Mouse (Mus musculus) c-Kit-positive CD71-positive TER-119-negative erythroid progenitor cells, embryonic 14.5 days (primary cell): ENCODE measurements around the gene Tmem239.

Source experiments
- DNase-seq: peaks from one replicate; pipeline ENCODE4 v3.0.0-alpha.2; 2013; ENCODE audit warnings: low read depth

The Tmem239 gene

GRCm38 (mm10) chr2:130406178-130406577 is at the start of gene Tmem239:
Tmem239 (plus strand) TSS chr2:130406478.
- no peak for DNase-seq

DNA sequence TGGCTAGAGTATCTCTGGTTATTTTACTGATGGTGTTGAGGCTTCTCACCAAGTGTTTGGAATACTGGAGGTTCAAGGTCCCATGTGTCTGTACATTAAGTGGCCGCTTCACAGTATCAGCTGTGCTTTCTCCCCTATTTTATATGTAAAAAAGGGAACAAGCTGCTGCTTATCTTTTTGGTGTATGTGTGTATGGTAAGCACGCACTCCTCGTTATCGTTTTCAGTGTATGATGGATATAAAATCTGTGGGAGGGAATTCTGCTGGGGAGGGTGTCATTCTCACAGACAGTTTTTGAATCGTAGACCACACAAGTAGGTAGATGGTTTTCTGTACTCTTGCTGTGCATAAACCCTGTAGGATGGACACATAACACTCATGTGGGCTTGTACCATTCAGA is 48.7 kb upstream of the Tmem239 start:
- DNase-seq: no peak

DNA sequence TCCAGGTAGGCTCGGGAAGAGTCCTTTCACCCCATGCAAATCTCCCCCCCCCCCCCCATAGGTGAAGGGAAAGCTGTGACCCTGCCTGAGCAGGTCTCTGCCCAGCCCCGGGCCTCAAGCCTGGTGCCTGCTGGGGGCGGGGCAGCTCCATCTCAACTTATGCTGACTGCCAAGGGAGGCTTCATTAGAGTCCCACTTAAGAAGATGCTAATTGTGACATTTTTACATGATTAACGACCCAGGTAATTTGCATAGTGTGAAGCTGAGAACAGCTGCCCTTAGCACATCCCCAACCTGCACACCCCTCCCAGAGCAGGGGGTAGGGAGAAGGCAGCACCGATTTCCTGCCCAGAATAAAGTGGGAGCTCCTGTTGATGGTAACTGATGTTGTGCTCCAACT is 47.4 kb upstream of the Tmem239 start:
- no peak for DNase-seq

GRCm38 (mm10) chr2:130362511-130363026 is 43.7 kb upstream of the Tmem239 start:
- peak; percentile 23 for DNase-seq

DNA sequence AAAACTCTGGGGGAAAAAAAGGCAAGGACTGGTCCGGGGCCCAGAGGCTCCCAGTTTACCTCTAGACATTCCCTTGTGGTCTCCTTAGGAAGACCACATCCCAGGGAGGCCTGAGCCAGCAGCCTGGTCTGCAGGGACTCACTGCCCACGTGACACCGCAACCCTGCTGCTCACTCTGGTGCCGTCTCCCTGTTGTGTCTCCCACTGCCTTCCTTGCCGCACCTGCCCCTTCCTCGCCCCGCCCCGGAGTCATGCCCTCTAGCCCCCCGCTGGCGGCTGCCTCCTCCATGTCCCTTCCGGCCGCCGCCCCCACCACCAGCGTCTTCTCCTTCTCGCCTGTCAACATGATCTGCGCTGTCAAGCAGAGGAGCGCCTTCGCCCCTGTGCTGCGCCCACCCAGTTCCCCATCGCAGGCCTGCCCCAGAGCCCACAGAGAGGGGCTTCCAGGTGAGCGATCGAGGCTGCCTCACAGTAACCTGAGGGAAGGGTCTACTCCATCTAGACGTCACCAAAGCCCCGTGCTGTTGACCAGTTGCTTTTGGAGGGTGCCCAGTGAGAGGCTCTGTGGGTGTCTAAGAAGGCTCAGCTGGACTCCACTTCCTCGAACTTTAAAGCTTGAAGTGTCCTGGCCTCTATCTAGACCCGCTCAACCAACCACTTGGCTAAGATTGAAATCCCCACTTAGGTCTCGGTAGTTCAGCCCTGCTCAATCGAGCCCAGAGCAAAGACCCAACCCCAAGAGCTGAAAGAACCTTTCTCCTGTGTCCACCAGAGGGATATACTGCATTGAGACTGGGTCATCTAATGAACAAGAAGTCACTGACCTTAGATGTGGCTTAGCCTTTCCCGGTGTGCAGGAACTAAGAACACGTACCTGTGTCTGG is 40.8 kb upstream of the Tmem239 start:
- no peak for DNase-seq

DNA sequence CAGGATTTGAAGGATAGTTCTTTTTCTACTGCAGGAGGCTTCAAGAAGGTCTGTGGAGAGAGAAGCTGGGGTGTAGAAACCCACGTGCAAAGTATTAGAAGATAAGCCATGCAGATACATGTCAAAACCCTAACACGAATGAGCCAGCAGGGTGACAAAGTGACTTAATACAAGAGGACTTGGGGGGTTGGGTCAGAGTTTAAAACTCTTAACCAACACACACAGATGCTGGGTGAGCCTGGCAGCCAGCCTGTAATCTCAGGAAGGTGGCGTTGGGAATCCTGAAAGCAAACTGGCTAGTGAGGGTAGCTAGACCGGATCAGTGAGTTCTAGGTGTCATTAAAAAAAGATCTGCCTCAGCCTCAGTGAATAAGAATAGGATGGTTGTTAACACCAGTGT is 38.9 kb upstream of the Tmem239 start:
- no peak for DNase-seq

GRCm38 (mm10) chr2:130373026-130373425 is 33.3 kb upstream of the Tmem239 start:
- peak; percentile 50 for DNase-seq

GRCm38 (mm10) chr2:130374951-130375350 is 31.3 kb upstream of the Tmem239 start:
- DNase-seq: no peak

DNA sequence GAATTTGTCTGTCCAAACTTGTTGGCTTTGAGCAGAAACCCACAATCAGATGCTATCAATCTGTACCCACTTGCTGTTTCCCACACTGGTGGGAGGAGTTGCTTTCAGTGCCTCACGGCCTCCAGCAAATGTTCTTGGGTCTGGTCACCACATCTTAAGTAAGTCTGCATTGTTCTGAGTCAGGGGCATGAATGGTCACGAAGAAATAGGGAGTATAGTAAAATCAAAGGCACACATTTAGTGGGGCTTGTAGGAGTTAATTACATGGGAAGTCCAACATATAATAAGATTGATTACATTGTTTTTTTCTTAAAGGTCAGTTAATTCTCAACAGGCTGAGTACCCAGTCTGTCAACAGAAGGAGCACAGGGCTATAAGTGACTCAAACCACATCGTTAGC is 23.1 kb upstream of the Tmem239 start:
- DNase-seq: no peak

- no peak for DNase-seq
Observed at GRCm38 (mm10) chr2:130383895-130384294, 22.4 kb upstream of the Tmem239 start.

DNA sequence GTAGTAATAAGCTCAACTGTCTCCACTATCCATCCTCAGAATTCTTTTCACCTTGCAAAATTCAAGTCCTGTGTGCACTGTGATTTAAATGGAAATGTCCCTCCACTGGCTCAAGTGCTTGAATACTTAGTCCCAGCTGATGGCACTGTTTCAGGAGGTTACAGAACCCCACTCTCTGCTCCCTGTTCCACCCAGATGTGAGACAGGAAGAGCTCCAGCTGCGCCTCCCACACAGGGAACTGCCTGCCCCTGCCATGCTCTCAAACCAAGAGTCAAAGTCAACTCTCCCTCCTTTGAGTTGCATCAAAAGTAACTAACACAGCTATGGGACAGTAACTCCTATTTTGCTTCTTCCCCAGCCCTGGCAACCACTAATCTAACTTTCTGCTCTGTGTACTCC is 20.1 kb upstream of the Tmem239 start:
- no peak for DNase-seq

DNA sequence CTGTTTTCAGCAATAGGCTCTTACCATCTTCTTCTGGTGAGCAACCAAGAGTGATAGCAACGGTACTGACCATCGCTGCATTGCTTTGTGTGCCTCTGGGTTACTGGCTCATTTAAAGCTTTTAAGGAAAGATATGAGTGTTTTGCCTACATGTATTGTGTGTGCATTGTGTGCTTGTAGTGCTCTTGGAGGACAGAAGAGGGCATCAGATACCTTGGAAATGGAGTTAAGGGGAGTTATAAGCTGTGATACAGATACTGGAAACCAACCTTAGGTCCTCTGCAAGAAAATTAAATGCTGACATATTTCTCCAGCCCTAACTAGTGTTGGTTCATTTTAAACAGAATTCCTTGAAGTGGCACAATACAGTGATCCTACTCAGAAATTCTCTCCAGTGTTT is 17.5 kb upstream of the Tmem239 start:
- DNase-seq: no peak

DNA sequence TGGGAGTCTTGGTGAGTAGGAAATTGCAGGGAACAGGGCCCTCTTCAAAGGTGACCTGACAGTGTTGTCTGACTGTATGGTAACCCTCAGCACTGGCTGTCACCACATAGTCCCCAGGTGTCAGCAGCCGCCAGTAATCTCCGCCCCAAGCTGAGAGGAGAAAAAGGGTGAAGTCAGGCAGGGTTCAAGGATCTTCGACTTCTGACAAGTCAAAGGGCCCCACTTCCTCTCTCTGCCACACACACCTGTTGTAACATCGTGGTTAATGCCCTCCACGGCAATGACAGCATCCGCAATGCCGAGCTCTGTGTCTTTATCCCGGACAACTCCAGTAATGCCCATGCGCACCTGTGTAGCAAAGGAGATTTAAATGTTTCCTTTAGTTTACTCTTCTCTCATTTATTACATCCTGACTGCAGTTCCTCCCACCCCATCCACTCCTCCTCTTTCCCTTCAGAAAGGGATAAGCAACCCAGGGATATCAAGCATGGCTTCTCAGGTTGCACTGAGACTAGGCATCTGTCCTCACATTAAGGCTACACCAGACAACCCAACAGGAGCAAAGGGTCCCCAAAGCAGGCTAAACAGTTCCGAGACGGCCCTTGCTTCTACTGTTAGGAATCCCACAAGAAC is 15.2 kb upstream of the Tmem239 start:
- DNase-seq: no peak

DNA sequence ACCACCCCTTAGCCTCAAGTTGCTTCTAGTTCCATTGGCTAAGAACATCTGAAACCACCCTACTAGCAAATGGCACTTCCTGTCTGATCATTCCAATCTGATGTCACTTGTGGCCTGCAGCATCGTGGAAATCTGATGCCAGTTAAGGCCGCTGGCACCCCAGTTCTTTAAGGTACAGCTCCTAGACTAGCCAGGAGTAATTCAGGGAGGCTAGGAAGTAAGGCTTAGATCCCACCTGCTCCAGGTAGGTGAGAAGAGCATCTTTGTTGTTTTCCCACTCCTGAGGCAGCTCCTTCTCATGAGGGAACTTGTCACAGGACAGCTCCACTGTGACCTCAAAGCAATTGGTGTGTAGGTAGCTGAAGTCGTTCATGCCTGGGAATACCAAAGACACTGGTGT is 13.4 kb upstream of the Tmem239 start:
- no peak for DNase-seq

- DNase-seq: no peak
Observed at GRCm38 (mm10) chr2:130395696-130396095, 10.6 kb upstream of the Tmem239 start.

DNA sequence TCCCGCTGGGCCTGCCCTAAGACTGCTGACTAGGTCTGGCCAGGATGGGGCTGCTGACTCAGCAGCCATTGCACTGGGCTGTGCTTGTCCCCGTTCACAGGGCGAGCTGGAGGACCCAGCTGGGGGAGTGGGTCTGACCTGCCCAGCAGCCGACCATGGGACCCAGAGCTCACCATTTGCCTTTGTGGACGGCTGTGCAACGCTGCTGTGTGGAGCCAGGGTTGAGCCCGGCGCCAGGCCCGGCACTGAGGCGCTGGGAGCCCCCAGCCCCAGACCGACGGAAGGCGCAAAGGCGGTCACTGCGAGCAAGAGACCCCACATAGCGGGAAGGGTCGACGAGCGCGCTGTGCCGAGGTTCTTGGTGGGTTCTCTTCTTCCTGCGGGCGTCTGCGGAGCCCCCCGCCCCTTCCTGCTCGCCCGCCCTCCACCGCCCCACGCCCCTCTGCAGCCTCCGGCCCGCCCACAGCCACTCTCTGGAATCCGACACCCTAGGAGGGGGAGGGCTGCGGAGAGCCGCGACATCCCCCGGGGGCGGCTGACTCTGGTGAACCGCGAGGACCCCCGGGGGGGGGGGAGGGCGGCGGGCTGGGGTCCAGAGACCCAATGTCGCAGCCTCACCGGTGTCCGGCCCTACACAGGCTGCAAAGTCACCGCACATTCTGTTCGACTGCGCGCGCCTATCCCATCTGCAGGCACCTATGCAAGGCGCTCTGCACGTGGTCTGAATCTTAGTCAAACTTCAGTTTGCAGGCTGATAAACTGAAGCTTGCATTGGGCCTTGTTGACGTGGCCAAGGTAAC is 8.9 kb upstream of the Tmem239 start, which contains the start of gene Cpxm1:
TSS of gene Cpxm1 (minus strand) at position 389 of the 800 bp plus-strand sequence.
- no peak for DNase-seq

DNA sequence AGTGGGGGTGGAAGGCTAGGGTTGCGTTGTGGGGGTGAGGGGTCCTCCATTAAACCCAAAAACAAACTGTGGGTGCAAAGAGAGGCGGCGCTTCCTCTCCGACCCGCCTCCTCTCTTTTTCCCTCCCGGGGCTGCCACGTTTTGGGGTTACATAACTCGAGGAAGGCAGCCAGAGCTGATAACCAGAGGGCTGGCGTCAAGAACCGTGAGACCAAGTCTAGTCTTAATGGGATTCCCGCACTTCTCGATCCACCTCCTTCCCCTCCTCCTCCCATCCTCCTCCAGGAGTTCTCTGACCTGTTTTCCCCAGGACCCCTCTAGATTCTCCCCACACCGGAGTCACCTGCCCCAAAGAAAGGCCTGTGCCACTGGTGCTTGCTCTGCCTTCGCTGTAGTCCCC is 8.2 kb upstream of the Tmem239 start:
- no peak for DNase-seq

DNA sequence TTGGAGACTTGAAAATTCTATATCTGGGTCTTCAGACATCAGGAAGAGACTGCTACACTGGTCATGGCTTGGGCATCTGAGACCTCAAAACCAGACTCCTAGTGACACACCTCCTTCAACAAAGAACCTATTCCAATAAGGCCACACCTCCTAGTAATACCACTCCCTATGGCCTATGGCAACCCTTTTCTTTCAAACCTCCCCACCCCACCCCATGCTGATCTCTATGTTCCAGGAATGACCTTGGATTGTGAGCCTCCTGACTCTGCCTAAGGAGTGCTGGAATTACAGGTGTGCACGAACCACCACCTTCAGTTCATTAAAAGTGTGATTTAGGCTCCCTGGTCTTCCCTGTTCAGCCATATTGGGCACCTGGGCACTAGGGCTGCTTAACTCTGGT is 6.2 kb upstream of the Tmem239 start:
- DNase-seq: no peak

GRCm38 (mm10) chr2:130401891-130402290 is 4.4 kb upstream of the Tmem239 start:
- no peak for DNase-seq

GRCm38 (mm10) chr2:130404939-130405338 is 1.3 kb upstream of the Tmem239 start, which contains the start of the genes Gm28372 and 1700020A23Rik:
Gm28372 (plus strand) TSS chr2:130405239.
1700020A23Rik (plus strand) TSS chr2:130405259.
- no peak for DNase-seq

GRCm38 (mm10) chr2:130408194-130408593 is 1.9 kb downstream of the Tmem239 start:
- no peak for DNase-seq
